Mouse (Mus musculus): ENCODE results near the gene Thoc6. TPM values are rescaled to one million over a fixed set of nuclear protein-coding genes. Genes with fewer than 3 reads are reported as not detected.

Gene Thoc6
- polyA plus RNA-seq, 1 experiment from 2014 or later = 10.3 TPM

DNA sequence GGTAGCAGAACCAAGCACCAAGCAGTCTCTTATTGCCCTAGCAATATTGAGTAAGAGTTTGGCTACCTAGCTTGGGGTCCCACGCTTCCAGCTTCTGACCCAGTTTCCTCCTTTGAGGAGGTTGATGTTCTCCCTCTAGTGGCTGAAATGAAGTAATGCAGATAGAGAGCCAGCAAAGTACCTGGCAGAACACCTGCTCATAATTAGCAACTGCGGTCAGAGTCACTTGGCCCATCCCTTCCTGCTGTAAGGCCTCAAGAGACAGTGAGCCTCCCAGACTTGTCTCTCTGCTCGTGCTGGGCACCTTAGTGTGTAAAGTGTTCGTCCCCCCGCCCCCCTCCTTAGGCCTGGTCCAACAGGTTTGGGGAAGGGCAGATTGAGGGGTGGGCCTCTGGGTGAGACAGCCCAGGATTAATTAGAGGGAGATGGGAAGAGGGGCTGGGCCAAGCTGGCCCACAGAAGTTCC lies 9.1 kb downstream of the Thoc6 start:
- no peak overlapping the region for H3K4me3 ChIP-seq (ENCODE audit: low read depth, low read length)
- H3K36me3 ChIP-seq (replicated peaks; ENCODE audit: insufficient read depth, low read length) = peaks cover 10% of the 10 kb centered on the region
- ATAC-seq = no peak; the same call in 1 of the 2 replicates
- no peak overlapping the region for H3K9ac ChIP-seq (replicated peaks)
- TF ChIP-seq EP300 (IDR thresholded peaks at IDR 0.05; ENCODE audit: low read depth) (no peak), CTCF (IDR thresholded peaks at IDR 0.05; ENCODE audit: low read depth) (peak; percentile 86)
- H3K27me3 ChIP-seq (ENCODE audit: insufficient read depth, low read length) = peaks cover 28% of the 10 kb centered on the region
- H3K4me2 ChIP-seq (ENCODE audit: low read depth, low read length) = no peak overlapping the region
- no peak for DNase-seq
- no peaks in the 10 kb centered on the region for H3K9me3 ChIP-seq (ENCODE audit: low read length)
- 20% methylated on average over 5 of the region's 5 CpGs for WGBS (ENCODE audit: insufficient replicate concordance)
- H3K4me1 ChIP-seq (ENCODE audit: insufficient read depth) = 0 out of 2 replicates have a peak, but pooled peaks cover 5% of the 10 kb centered on the region
- no peak overlapping the region for H3K27ac ChIP-seq (ENCODE audit: low read depth)

DNA sequence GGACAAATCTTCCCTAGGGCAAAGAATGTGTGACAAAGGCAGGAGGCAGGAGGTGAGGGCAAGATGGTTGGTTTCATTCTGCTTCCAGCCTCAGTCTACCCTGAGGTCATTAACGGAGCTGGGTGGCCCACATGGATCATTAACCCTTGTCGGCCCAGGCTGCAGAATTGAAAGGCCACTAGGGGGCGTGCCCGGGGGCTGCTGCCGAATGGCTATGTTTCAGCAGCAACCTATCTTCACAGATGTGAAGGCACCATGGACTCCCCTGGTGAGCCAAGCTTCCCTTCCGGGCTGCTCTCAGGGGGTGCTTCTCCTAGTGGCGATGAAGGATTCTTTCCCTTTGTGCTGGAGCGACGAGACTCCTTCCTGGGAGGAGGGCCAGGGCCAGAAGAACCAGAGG lies 12.2 kb downstream of the Thoc6 start:
- Histone ChIP-seq H3K4me2 (ENCODE audit: low read depth, low read length) (no peak overlapping the region; the same call in 1 of the 2 replicates), H3K36me3 (replicated peaks; ENCODE audit: insufficient read depth, low read length) (no peaks in the 10 kb centered on the region), H3K4me3 (ENCODE audit: low read depth, low read length) (no peak overlapping the region), H3K9me3 (ENCODE audit: low read length) (no peaks in the 10 kb centered on the region), H3K27ac (ENCODE audit: low read depth) (no peak overlapping the region), H3K4me1 (ENCODE audit: insufficient read depth) (0 out of 2 replicates have a peak, but pooled peaks cover 5% of the 10 kb centered on the region), H3K27me3 (ENCODE audit: insufficient read depth, low read length) (peaks cover 30% of the 10 kb centered on the region), H3K9ac (replicated peaks) (no peak overlapping the region)
- TF ChIP-seq CTCF (IDR thresholded peaks at IDR 0.05; ENCODE audit: low read depth) (peak; percentile 65), EP300 (IDR thresholded peaks at IDR 0.05; ENCODE audit: low read depth) (no peak)
- peak; percentile 46 for DNase-seq
- WGBS (ENCODE audit: insufficient replicate concordance) = 5% methylated on average over 9 of the region's 9 CpGs
- ATAC-seq = no peak

- 3% methylated on average over 13 of the region's 14 CpGs for WGBS (ENCODE audit: insufficient replicate concordance)
- no peak for ATAC-seq
- TF ChIP-seq EP300 (IDR thresholded peaks at IDR 0.05; ENCODE audit: low read depth) = no peak
- no peak for TF ChIP-seq CTCF (IDR thresholded peaks at IDR 0.05; ENCODE audit: low read depth)
Measured at GRCm38 (mm10) chr17:23660876-23661200, 12.8 kb downstream of the Thoc6 start.

DNA sequence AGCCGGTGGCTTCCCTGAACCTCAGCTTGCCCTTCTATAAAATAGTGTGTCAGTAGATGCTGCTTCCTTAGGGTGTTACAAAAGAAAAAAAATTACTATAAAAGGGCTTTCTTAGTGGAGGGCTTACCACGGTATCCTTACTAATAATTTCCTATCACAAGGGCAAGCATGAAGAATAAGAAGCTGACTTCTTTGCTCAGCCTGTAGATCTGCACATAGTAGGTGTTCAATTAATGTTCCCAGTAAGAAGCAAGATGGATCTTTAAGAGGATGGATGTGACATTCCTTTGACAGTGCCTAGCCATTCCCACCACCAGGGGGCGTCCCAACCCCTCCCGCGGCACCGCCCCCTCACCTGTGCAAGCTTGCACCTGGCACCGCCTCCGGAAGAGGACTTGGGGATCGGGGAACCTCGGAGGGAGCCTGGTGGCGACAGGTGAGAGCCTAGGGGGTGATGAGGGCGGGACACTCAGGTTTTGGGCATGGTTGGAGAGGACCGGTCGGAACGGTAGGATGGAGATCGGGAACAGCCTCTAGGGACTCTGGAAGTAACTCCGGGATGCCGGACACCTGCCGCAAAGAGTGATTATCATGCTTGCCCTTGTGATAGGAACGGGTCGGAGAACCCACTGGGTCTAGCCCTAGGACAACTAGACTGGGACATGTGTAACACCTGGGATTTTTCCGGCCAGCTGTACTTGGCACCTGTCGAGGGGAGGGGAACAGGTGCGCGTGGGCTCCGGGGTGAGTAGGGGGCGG lies 13.4 kb downstream of the Thoc6 start, which contains the start of gene Bicdl2:
Gene Bicdl2, plus strand, starts transcription at position 390 of the 759 bp plus-strand sequence.
- ATAC-seq (peak; percentile 38; the same call in 1 of the 2 replicates), DNase-seq (peak; percentile 74)
- H3K9ac ChIP-seq (replicated peaks) = no peak within 1 kb of the TSS; the same call in 1 of the 2 replicates
- H3K4me2 ChIP-seq (ENCODE audit: low read depth, low read length) = peak within 1 kb of the TSS; percentile 49
- peak within 1 kb of the TSS; percentile 33 for H3K4me3 ChIP-seq (ENCODE audit: low read depth, low read length)
- no peak for TF ChIP-seq EP300 (IDR thresholded peaks at IDR 0.05; ENCODE audit: low read depth)
- TF ChIP-seq CTCF (IDR thresholded peaks at IDR 0.05; ENCODE audit: low read depth) = peak; percentile 83
- no peaks in the 10 kb centered on the region for H3K9me3 ChIP-seq (ENCODE audit: low read length)
- 0 out of 2 replicates have a peak, but pooled peaks cover 5% of the 10 kb centered on the region for H3K4me1 ChIP-seq (ENCODE audit: insufficient read depth)
- 7% methylated on average over 26 of the region's 27 CpGs for WGBS (ENCODE audit: insufficient replicate concordance)
- peaks cover 30% of the 10 kb centered on the region for H3K27me3 ChIP-seq (ENCODE audit: insufficient read depth, low read length)
- H3K27ac ChIP-seq (ENCODE audit: low read depth) = no peak within 1 kb of the TSS
- H3K36me3 ChIP-seq (replicated peaks; ENCODE audit: insufficient read depth, low read length) = no peaks in the 10 kb centered on the region

More at GRCm38 (mm10) chr17:23660876-23661200, 12.8 kb downstream of the Thoc6 start:
- Histone ChIP-seq H3K4me1 (ENCODE audit: insufficient read depth) (0 out of 2 replicates have a peak, but pooled peaks cover 5% of the 10 kb centered on the region), H3K27ac (ENCODE audit: low read depth) (no peak overlapping the region), H3K4me3 (ENCODE audit: low read depth, low read length) (peak overlapping the region; percentile 33), H3K27me3 (ENCODE audit: insufficient read depth, low read length) (peaks cover 30% of the 10 kb centered on the region), H3K4me2 (ENCODE audit: low read depth, low read length) (peak overlapping the region; percentile 49), H3K9ac (replicated peaks) (no peak overlapping the region; the same call in 1 of the 2 replicates), H3K9me3 (ENCODE audit: low read length) (no peaks in the 10 kb centered on the region), H3K36me3 (replicated peaks; ENCODE audit: insufficient read depth, low read length) (no peaks in the 10 kb centered on the region)
- no peak for DNase-seq

GRCm38 (mm10) chr17:23658450-23658849 lies 15.2 kb downstream of the Thoc6 start:
- no peak for TF ChIP-seq CTCF (IDR thresholded peaks at IDR 0.05; ENCODE audit: low read depth)
- no peak for TF ChIP-seq EP300 (IDR thresholded peaks at IDR 0.05; ENCODE audit: low read depth)
- Histone ChIP-seq H3K27ac (ENCODE audit: low read depth) (no peak overlapping the region), H3K36me3 (replicated peaks; ENCODE audit: insufficient read depth, low read length) (no peaks in the 10 kb centered on the region), H3K27me3 (ENCODE audit: insufficient read depth, low read length) (peaks cover 30% of the 10 kb centered on the region), H3K9me3 (ENCODE audit: low read length) (no peaks in the 10 kb centered on the region), H3K4me1 (ENCODE audit: insufficient read depth) (0 out of 2 replicates have a peak, but pooled peaks cover 5% of the 10 kb centered on the region), H3K4me2 (ENCODE audit: low read depth, low read length) (no peak overlapping the region), H3K9ac (replicated peaks) (no peak overlapping the region), H3K4me3 (ENCODE audit: low read depth, low read length) (no peak overlapping the region)
- WGBS (ENCODE audit: insufficient replicate concordance) = 69% methylated on average over 3 of the region's 3 CpGs
- ATAC-seq (no peak), DNase-seq (no peak)

- Histone ChIP-seq H3K4me2 (ENCODE audit: low read depth, low read length) (no peak overlapping the region), H3K9me3 (ENCODE audit: low read length) (no peaks in the 10 kb centered on the region)
Measured at GRCm38 (mm10) chr17:23654410-23654809, 19.3 kb downstream of the Thoc6 start.

More at GRCm38 (mm10) chr17:23654410-23654809, 19.3 kb downstream of the Thoc6 start:
- Histone ChIP-seq H3K4me1 (ENCODE audit: insufficient read depth) (no peaks in the 10 kb centered on the region), H3K9ac (replicated peaks) (no peak overlapping the region), H3K27ac (ENCODE audit: low read depth) (no peak overlapping the region), H3K27me3 (ENCODE audit: insufficient read depth, low read length) (0 out of 2 replicates have a peak, but pooled peaks cover under 1% of the 10 kb centered on the region), H3K36me3 (replicated peaks; ENCODE audit: insufficient read depth, low read length) (no peaks in the 10 kb centered on the region), H3K4me3 (ENCODE audit: low read depth, low read length) (no peak overlapping the region)
- TF ChIP-seq CTCF (IDR thresholded peaks at IDR 0.05; ENCODE audit: low read depth) (no peak), EP300 (IDR thresholded peaks at IDR 0.05; ENCODE audit: low read depth) (no peak)
- DNase-seq = no peak
- 44% methylated on average over 2 of the region's 2 CpGs for WGBS (ENCODE audit: insufficient replicate concordance)
- no peak for ATAC-seq

All from liver, postnatal 0 days (tissue).